Comparison of ENCODE assay signal across 17 mouse cellular contexts in the genomic region with DNA sequence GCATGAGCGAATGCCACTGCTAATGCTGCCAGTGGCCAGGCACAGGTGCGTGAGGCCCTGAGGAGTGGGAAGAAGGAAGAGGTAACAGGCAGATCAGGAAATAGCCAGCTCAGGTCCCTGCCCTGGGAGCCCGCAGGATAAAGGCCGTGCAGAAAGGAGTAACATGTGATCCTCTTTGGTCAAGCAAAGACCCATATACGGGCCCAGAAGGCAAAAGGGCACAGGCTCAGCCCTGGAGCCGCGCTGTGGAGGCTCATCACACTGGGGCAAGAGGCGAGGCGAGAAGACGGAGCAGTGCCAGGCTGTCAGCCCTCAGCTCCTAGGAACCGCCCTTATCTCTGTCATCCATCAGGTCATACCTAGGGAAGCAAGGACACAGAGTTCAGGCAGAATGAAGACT.
"Had no signal": no experiment of that assay in that cellular context is flagged by ENCODE, and none has a peak within 500 bp of the region (broad histone marks: within the 10 kb centered on the region; RNA-seq: fewer than 3 reads in every experiment).

No protein-coding gene starts in this region.

- DNase-seq: lung, adult 18-20 months; midbrain, embryonic 14.5 days; retina, postnatal 1 day; right cerebral cortex, adult 18-20 months; right cerebral cortex, postnatal 25 days; right cerebral cortex, postnatal 4 days; spleen, adult 18-20 months; thymus, adult 18-20 months; thymus, postnatal 14 days; thymus, postnatal 36 days had no signal

- H3K4me1 ChIP-seq: midbrain, embryonic 10.5 days; midbrain, embryonic 12.5 days; neural tube, embryonic 13.5 days; neural tube, embryonic 15.5 days had no signal

- ATAC-seq: midbrain, embryonic 16.5 days had no signal

- H3K27me3 ChIP-seq: megakaryocyte, embryonic 14.5 days; neural tube, embryonic 13.5 days; neural tube, embryonic 15.5 days had no signal

- H3K9me3 ChIP-seq: midbrain, embryonic 10.5 days; neural tube, embryonic 13.5 days; neural tube, embryonic 15.5 days had no signal

- H3K4me3 ChIP-seq: megakaryocyte, embryonic 14.5 days; midbrain, embryonic 10.5 days; midbrain, embryonic 12.5 days; myocyte; neural tube, embryonic 13.5 days; neural tube, embryonic 15.5 days had no signal

- H3K27ac ChIP-seq: midbrain, embryonic 10.5 days; midbrain, embryonic 12.5 days; neural tube, embryonic 13.5 days; neural tube, embryonic 15.5 days had no signal
